Mouse (Mus musculus) frontal cortex, adult (tissue): ENCODE measurements at regions not wholly inside any gene's neighbourhood (a gene's known extent, or its start where the extent isn't known, plus 50 kb on each side); places are given as distances from the start of the nearest gene placed in this dataset.
A peak's percentile ranks its signal among the peaks of the same experiment; 100 is the strongest.
"Not testable (repeated sequence)": the region's sequence is repeated elsewhere in the genome, so short reads cannot be mapped to it uniquely, and the experiment has no call there.

Experiments
- ATAC-seq: cut with Nextera tagmentation; 2 replicates; pipeline ENCODE4 v1.9.2; 2017; ENCODE audit warnings: mild to moderate bottlenecking, moderate library complexity, mixed read lengths; ENCODE audit not compliant: low TSS enrichment

GRCm38 (mm10) chr13:42000966-42001365, 50.9 kb upstream of the Hivep1 start:
- no peak for ATAC-seq

GRCm38 (mm10) chr13:41997883-41998282, 53.9 kb upstream of the Hivep1 start:
- ATAC-seq = no peak

- ATAC-seq = no peak
Measured at GRCm38 (mm10) chr13:41994126-41994525, 57.7 kb upstream of the Hivep1 start.

- no peak for ATAC-seq
Measured at GRCm38 (mm10) chr13:41975918-41976317, 75.9 kb upstream of the Hivep1 start.

- no peak for ATAC-seq
Measured at GRCm38 (mm10) chr13:41962915-41963314, 88.9 kb upstream of the Hivep1 start.

GRCm38 (mm10) chr13:41960960-41961359, 90.9 kb upstream of the Hivep1 start:
- not testable (repeated sequence) for ATAC-seq

- no peak for ATAC-seq
Measured at GRCm38 (mm10) chr13:41957932-41958331, 93.9 kb upstream of the Hivep1 start.

- no peak for ATAC-seq
Measured at GRCm38 (mm10) chr13:41955884-41956283, 95.9 kb upstream of the Hivep1 start.

GRCm38 (mm10) chr13:41955198-41955597, 96.6 kb upstream of the Hivep1 start:
- ATAC-seq = no peak

GRCm38 (mm10) chr13:41952453-41952852, 99.4 kb upstream of the Hivep1 start:
- no peak for ATAC-seq

- ATAC-seq = no peak
Measured at GRCm38 (mm10) chr13:41948241-41948640, 100.8 kb upstream of the Adtrp start.

- ATAC-seq = peak; percentile 67; the same call in 1 of the 2 replicates
Measured at GRCm38 (mm10) chr13:41932313-41933100, 85.0 kb upstream of the Adtrp start.

GRCm38 (mm10) chr13:41929768-41930167, 82.3 kb upstream of the Adtrp start:
- no peak for ATAC-seq

- not testable (repeated sequence) for ATAC-seq
Measured at GRCm38 (mm10) chr13:41925851-41926250, 78.4 kb upstream of the Adtrp start.

GRCm38 (mm10) chr13:41925211-41925610, 77.7 kb upstream of the Adtrp start:
- ATAC-seq = no peak

GRCm38 (mm10) chr13:41921178-41921577, 73.7 kb upstream of the Adtrp start:
- no peak for ATAC-seq

- no peak for ATAC-seq
Measured at GRCm38 (mm10) chr13:41918525-41918924, 71.0 kb upstream of the Adtrp start.

- not testable (repeated sequence) for ATAC-seq
Measured at GRCm38 (mm10) chr13:41915816-41916215, 68.3 kb upstream of the Adtrp start.

GRCm38 (mm10) chr13:41910736-41911135, 63.3 kb upstream of the Adtrp start:
- no peak for ATAC-seq

GRCm38 (mm10) chr13:41910236-41910635, 62.8 kb upstream of the Adtrp start:
- ATAC-seq = no peak

GRCm38 (mm10) chr13:41907027-41907426, 59.5 kb upstream of the Adtrp start:
- no peak for ATAC-seq

GRCm38 (mm10) chr13:41903286-41903685, 55.8 kb upstream of the Adtrp start:
- ATAC-seq = peak; percentile 87

- ATAC-seq = no peak
Measured at GRCm38 (mm10) chr13:41899837-41900463, 52.5 kb upstream of the Adtrp start.
